Mouse (Mus musculus): ENCODE results near the gene Kiss1r.

GRCm38 (mm10) chr10:79886054-79886453 is 30.7 kb upstream of the Kiss1r start, which contains the start of gene Elane:
- no peak for TF ChIP-seq CTCF (IDR thresholded peaks at IDR 0.05)
- no peak for TF ChIP-seq EP300 (IDR thresholded peaks at IDR 0.05)
